Mouse (Mus musculus) kidney, adult 2 months (tissue): ENCODE results near the gene Itga6. TPM values are rescaled to one million over a fixed set of nuclear protein-coding genes. Genes with fewer than 3 reads are reported as not detected.

Experiments
- DNase-seq: peaks from one replicate; pipeline ENCODE4 v3.0.0; 2021
- H3K27ac ChIP-seq: fragments of 200-500 bp; 2 replicates; pipeline ENCODE4 v1.5.1; 2012; ENCODE audit warnings: low read depth, low read length, control low read depth, inconsistent platforms; ENCODE audit not compliant: insufficient read depth
- H3K27me3 ChIP-seq: fragments of 200-500 bp; replicated peaks from 2 replicates; pipeline ENCODE4 v1.6.1; 2012; ENCODE audit warnings: mild to moderate bottlenecking, moderate library complexity, low read length, inconsistent platforms; ENCODE audit not compliant: control insufficient read depth, insufficient read depth
- H3K36me3 ChIP-seq: fragments of 200-500 bp; 2 replicates; pipeline ENCODE4 v1.6.1; 2012; ENCODE audit warnings: mild to moderate bottlenecking, moderate library complexity, low read length, inconsistent platforms; ENCODE audit not compliant: control insufficient read depth, insufficient read depth
- H3K4me1 ChIP-seq: fragments of 200-500 bp; 2 replicates; pipeline ENCODE4 v1.6.1; 2011; ENCODE audit warnings: low read length; ENCODE audit not compliant: control insufficient read depth, insufficient read depth
- H3K4me3 ChIP-seq: fragments of 200-500 bp; 2 replicates; pipeline ENCODE4 v1.5.1; 2011; ENCODE audit warnings: mild to moderate bottlenecking, low read depth, low read length, control low read depth; ENCODE audit not compliant: insufficient read depth
- CTCF ChIP-seq: fragments of 200-500 bp; conservative IDR thresholded peaks from 2 replicates; pipeline ENCODE4 v1.5.1; 2011; ENCODE audit warnings: low read depth, mild to moderate bottlenecking, control low read depth, low read length, moderate library complexity, mixed read lengths; ENCODE audit not compliant: insufficient read depth, insufficient read length
- POLR2A ChIP-seq: fragments of 200-500 bp; IDR thresholded peaks from one replicate; pipeline ENCODE4 v1.6.1; 2011; ENCODE audit warnings: low read depth, low read length, control low read depth
- WGBS: fragments of 180-500 bp; shearing (Covaris S2); methylation state at CpG from one replicate; pipeline ENCODE4 v1.1.7; 2018; 5-methylcytosine and 5-hydroxymethylcytosine counted together
- polyA plus RNA-seq: library from polyadenylated mRNA; depleted of rRNA; stranded (reverse); fragments of >200 nt; gene quantifications from 2 replicates; pipeline ENCODE4 v1.2.3, GENCODE M21; 2012

Itga6 gene
- polyA plus RNA-seq, 1 experiment: 58.7 TPM

DNA sequence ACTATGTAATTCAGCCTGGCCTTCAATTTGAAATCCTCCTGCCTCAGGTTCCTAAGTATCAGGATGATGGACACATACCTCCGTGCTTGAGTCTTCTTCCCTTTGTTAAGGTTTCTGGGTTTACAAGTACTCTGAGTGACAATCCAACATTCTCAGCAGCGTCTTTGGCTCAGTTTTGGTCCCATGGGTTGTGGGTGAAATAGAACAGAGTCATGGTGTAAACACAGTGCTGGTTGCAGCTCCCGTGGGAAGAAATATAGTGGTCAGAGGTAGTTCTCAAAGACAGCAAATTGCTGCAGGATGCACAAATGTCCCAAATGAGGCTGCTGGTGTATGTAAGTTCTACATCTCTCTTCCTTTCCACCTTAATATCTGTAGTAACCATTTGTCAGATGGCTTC lies 21.8 kb upstream of the Itga6 start:
- no peak for DNase-seq
- Histone ChIP-seq H3K4me3 (no peak overlapping the region), H3K4me1 (no peaks in the 10 kb centered on the region), H3K36me3 (no peaks in the 10 kb centered on the region), H3K27ac (no peak overlapping the region), H3K27me3 (no peaks in the 10 kb centered on the region)
- TF ChIP-seq CTCF (no peak), POLR2A (no peak)
- WGBS: 90% methylated on average over 3 of the region's 3 CpGs

DNA sequence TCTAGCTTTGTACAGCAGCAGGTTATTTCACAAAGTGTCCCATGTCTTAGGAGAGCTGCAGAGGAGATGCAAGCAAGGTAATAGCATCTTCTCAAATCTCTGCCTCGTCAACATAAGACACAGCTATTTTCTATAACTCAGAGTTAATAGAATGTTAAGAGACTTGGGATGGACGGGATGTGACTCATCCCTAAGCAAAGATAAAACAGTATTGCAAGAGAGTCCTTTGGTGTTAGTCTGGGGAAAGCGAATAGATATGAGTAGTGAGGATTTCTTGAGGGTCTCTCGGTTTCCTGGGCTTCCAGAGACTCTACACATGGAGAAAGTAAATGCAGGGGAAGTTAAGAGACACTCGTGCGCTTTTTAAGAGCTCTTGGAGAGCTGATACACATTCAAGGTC lies 21.4 kb upstream of the Itga6 start:
- 87% methylated on average over 6 of the region's 6 CpGs for WGBS
- Histone ChIP-seq H3K36me3 (no peaks in the 10 kb centered on the region), H3K27me3 (no peaks in the 10 kb centered on the region), H3K27ac (no peak overlapping the region), H3K4me1 (no peaks in the 10 kb centered on the region), H3K4me3 (no peak overlapping the region)
- TF ChIP-seq CTCF: no peak
- no peak for TF ChIP-seq POLR2A
- no peak for DNase-seq

DNA sequence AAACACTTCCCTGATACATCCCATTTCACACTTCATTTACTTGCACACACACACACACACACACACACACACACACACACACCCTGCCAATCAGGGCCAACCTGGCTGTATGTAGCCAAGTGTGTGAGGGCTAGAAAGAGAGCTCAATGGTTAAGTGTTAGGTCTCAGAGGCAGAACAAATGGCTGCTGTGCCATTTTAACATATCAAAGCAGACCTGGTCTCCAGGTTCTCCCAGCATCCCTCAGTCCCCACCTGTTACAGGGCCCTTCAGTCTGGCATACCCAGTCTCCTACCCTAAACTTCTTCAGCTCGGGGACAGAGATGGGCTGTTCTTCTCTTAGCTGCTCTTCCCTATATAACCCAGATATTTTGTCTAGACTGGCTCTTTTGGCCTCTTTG lies 20.0 kb upstream of the Itga6 start:
- no peak overlapping the region for H3K4me3 ChIP-seq
- TF ChIP-seq POLR2A: no peak
- TF ChIP-seq CTCF: no peak
- 85% methylated on average over 1 of the region's 1 CpGs for WGBS
- H3K27me3 ChIP-seq: no peaks in the 10 kb centered on the region
- H3K4me1 ChIP-seq: no peaks in the 10 kb centered on the region
- no peak overlapping the region for H3K27ac ChIP-seq
- DNase-seq: no peak
- no peaks in the 10 kb centered on the region for H3K36me3 ChIP-seq

DNA sequence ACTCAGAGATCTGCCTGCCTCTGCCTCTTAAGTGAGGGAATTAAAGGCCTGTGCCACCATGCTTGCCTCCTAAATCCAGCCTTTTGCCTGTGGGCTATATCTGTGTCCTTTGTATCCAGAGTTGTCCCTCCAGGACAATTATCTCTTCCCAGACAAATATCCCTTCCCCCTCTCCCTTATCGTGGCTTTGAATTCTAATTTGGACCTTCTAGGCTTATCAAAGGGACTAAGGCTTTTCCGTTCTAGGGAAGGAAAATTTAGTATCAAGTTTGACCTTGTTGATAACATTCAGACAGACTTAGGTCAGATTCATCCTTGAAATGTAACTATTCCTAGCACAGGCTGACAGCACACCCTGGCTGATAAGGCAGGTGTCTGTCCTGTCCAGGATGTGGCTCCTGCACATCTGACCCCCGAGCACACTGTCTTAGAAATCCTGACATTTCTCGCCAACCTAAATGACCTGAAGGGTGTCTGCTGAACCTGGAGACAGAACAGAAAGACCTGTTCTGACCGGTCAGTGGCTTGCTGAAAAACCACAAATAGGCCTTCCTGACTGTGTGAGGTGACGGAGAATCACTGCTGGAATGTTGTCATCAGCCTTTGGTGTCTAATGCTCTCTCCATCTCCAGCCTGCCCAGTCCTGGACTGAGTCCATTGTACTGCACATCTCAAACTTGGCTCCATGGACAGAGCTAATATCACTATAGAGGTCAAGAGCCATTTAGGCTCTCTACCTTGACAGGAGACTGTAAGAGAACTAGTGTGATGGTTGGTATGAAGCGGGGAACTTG lies 18.3 kb upstream of the Itga6 start:
- Histone ChIP-seq H3K27me3 (no peaks in the 10 kb centered on the region), H3K4me3 (no peak overlapping the region), H3K27ac (no peak overlapping the region), H3K36me3 (no peaks in the 10 kb centered on the region), H3K4me1 (no peaks in the 10 kb centered on the region)
- no peak for TF ChIP-seq CTCF
- no peak for TF ChIP-seq POLR2A
- WGBS: 89% methylated on average over 7 of the region's 7 CpGs
- DNase-seq: no peak

DNA sequence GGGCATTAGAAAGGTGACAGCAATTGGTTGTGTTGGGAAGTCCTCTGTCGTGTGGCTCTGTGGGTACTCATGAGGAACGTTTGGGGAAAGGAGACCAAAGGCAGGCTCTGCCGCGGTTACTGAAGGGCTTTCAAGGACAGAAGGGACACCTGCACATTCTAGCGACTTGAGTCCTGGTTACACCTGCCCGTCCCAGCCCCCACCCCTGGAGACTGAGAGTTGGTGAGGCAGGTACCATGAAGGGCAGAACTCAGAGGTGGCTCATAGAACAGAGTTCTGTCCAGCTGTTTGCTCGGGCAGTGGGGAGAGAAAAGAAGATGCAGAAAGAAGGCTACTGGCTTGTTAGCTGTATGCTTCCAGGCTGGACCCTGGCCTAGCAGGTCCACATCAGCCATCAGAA lies 17.1 kb upstream of the Itga6 start:
- WGBS: 57% methylated on average over 7 of the region's 7 CpGs
- peak; percentile 73 for DNase-seq
- H3K27ac ChIP-seq: peak overlapping the region; percentile 13; the same call in 1 of the 2 replicates
- TF ChIP-seq POLR2A (no peak), CTCF (no peak)
- H3K4me3 ChIP-seq: no peak overlapping the region
- H3K27me3 ChIP-seq: no peaks in the 10 kb centered on the region
- no peaks in the 10 kb centered on the region for H3K36me3 ChIP-seq
- H3K4me1 ChIP-seq: no peaks in the 10 kb centered on the region

DNA sequence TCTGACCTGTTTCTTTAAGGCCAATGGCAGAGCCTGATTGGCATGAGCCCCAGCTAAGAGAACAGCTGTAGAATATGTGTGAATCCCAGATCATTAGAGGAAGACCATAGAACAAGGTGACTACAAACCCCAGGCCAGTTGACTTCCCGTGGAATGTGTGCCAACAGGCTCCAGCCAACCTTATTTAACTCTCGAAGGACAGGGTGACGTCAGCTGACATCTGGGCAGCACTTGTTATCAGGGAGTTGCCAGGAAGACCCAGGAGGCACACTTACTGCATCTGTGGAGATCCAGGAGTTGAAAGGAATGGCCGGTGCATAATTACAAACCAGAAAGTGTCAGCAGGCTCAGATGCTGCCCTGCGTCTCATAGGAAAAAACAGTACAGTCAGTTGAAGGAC lies 16.6 kb upstream of the Itga6 start:
- 51% methylated on average over 5 of the region's 5 CpGs for WGBS
- H3K4me3 ChIP-seq: no peak overlapping the region
- DNase-seq: peak; percentile 48
- H3K27ac ChIP-seq: peak overlapping the region; percentile 13; the same call in 1 of the 2 replicates
- no peaks in the 10 kb centered on the region for H3K4me1 ChIP-seq
- H3K36me3 ChIP-seq: no peaks in the 10 kb centered on the region
- no peaks in the 10 kb centered on the region for H3K27me3 ChIP-seq
- no peak for TF ChIP-seq CTCF
- no peak for TF ChIP-seq POLR2A

DNA sequence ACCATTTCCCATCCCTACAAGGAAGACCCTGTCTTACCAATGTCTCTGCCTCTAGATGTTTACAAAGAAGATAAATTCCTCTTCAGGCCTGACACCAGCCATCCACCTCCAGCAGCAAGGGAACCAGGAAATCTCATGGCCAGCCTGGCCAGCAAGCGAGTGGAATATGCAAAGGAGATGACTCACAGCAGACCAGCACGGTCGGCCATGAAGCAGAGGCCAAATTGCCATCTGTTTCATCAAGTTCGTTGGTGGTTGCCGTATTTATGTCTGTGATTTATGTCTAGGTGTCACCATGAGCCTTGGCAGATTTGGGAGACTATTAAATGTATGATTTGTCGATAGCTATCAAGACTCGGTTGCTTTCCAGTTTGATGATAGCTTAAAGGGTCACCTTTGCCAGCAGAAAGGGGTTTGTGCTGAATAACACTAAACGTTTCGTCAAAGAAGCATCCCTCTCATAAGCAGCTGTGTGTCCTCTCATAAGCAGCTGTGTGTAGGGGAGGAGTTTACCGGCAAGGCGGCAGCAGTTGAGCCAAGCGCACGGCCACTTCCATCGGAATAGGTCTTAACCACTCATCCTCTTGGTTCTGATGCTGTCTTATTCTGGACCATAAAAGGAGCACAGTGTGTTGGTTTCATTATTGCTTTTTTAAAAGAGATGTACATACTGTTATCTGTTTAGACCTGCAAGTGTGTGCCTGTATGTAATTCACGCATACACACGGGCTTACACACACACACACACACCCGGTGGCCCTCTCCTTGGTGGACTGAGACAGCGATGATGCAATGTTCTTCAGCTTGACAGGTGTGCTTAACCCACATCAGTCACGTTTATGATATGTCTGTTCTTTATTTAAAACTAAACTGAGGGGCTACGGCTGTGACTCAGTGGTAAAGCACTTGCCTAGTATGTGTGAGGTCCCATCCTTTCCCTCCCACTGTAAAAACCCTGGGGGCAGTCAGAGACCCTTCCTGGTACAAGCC lies 14.5 kb upstream of the Itga6 start:
- no peak for TF ChIP-seq POLR2A
- TF ChIP-seq CTCF: no peak
- no peaks in the 10 kb centered on the region for H3K4me1 ChIP-seq
- no peaks in the 10 kb centered on the region for H3K36me3 ChIP-seq
- no peak for DNase-seq
- no peak overlapping the region for H3K4me3 ChIP-seq
- H3K27me3 ChIP-seq: no peaks in the 10 kb centered on the region
- H3K27ac ChIP-seq: no peak overlapping the region
- WGBS: 70% methylated on average over 20 of the region's 20 CpGs
